8 mouse cellular contexts compared by ENCODE assay signal in genomic region chr4:154636721-154637311, GRCm38 (mm10). TPM values are rescaled to one million over a fixed set of nuclear protein-coding genes. Genes with fewer than 3 reads are reported as not detected.
DNase-seq lines count a peak whose midpoint lies in the region; TF ChIP-seq lines count a peak whose summit lies in the region.

Gene Prdm16 (minus strand): TSS chr4:154636873.

- H3K4me3 ChIP-seq in lung, adult 2 months (replicated peaks; ENCODE audit: extremely low read depth, low read depth, low read length) = peak within 1 kb of the TSS; percentile 63
- peak within 1 kb of the TSS; percentile 91 for H3K4me3 ChIP-seq in small intestine, adult 2 months (ENCODE audit: low read depth, low read length)

- H3K27me3 ChIP-seq in small intestine, adult 2 months (ENCODE audit: control insufficient read depth, insufficient read depth, low read length) = peaks cover 14% of the 10 kb centered on the region

- 0 out of 2 replicates have a peak, but pooled peaks cover 2% of the 10 kb centered on the region for H3K4me1 ChIP-seq in lung, adult 2 months (ENCODE audit: control insufficient read depth, insufficient read depth, low read length)
- 0 out of 2 replicates have a peak, but pooled peaks cover 2% of the 10 kb centered on the region for H3K4me1 ChIP-seq in small intestine, adult 2 months (ENCODE audit: control insufficient read depth, insufficient read depth, insufficient read length, low read length)

- peak; percentile 81; the same call in 1 of the 2 replicates for TF ChIP-seq POLR2A in lung, adult 2 months (IDR thresholded peaks at IDR 0.05; ENCODE audit: borderline replicate concordance, extremely low read depth, low read depth, low read length)
- TF ChIP-seq POLR2A in small intestine, adult 2 months (IDR thresholded peaks at IDR 0.05; ENCODE audit: low read depth, low read length) = peak; percentile 87

- intact Hi-C loops in left cerebral cortex, postnatal 25 days (cut with DNase I) = loop anchor here (5.0 kb wide), 3 partner anchors 80 to 190 kb away; no protein-coding TSS in a partner anchor
- intact Hi-C loops in left cerebral cortex, postnatal 4 days (cut with DNase I) = loop anchor here (5.0 kb wide), 2 partner anchors 80 to 305 kb away; no protein-coding TSS in a partner anchor

- DNase-seq in left cerebral cortex, postnatal 25 days (ENCODE audit: low spot score in 2 of 2) = peak; percentile 22 to 55
- DNase-seq in left cerebral cortex, postnatal 4 days = no peak
- DNase-seq in brain, adult 2 months (ENCODE audit: low read depth, low spot score) = peak; percentile 17
- DNase-seq in heart, adult 8-10 months (ENCODE audit: low spot score) = peak; percentile 52
- peak; percentile 67 for DNase-seq in kidney, adult 18-20 months
- DNase-seq in lung, adult 2 months = peak; percentile 80
- DNase-seq in B cell, adult 2 months = no peak

- H3K27ac ChIP-seq in small intestine, adult 2 months (ENCODE audit: insufficient read depth, low read depth, low read length) = peak within 1 kb of the TSS; percentile 74

- no peak for TF ChIP-seq CTCF in lung, adult 2 months (IDR thresholded peaks at IDR 0.05; ENCODE audit: insufficient read depth, low read length)
- no peak for TF ChIP-seq CTCF in small intestine, adult 2 months (IDR thresholded peaks at IDR 0.05; ENCODE audit: extremely low read depth, insufficient read length, insufficient replicate concordance, low read depth, low read length)

- no peaks in the 10 kb centered on the region for H3K36me3 ChIP-seq in small intestine, adult 2 months (ENCODE audit: control insufficient read depth, insufficient read depth, low read length)

- under 1% methylated on average over 47 of the region's 47 CpGs for WGBS in lung, adult 2 months
- under 1% methylated on average over 47 of the region's 47 CpGs for WGBS in small intestine, adult 2 months

RNA-seq across cellular contexts. Expression of gene Prdm16, which starts in this region (rescaled TPM):
- total RNA-seq in left cerebral cortex, postnatal 25 days (2021) = 1 to 10 TPM; 6.5 to 7.7 TPM
- 1 to 10 TPM; 9.1 to 9.9 TPM for total RNA-seq in left cerebral cortex, postnatal 4 days (2021)
- 10 to 100 TPM; 12.6 to 15.7 (median 14.3) TPM for total RNA-seq in heart, adult 8-10 months (2022)
- 17.7 and 18.3 TPM in 2 replicates for polyA plus RNA-seq in lung, adult 2 months (2012; rRNA removed)
- 4.9 and 15.5 TPM in 2 replicates for polyA plus RNA-seq in small intestine, adult 2 months (2012; rRNA removed)

Comparison
In these comparisons a context has a peak if more than half of its experiments do, and no peak if none do; other contexts are left out.
1. DNase-seq: peak in left cerebral cortex, postnatal 25 days (2 of 2), brain, adult 2 months (single experiment), heart, adult 8-10 months (single experiment), kidney, adult 18-20 months (single experiment) and lung, adult 2 months (single experiment); none in left cerebral cortex, postnatal 4 days (single experiment) and B cell, adult 2 months (0 of 2).